Mouse (Mus musculus) megakaryocyte, embryonic 14.5 days (primary cell): ENCODE measurements around the gene Aurkb.

Experiments
- FLI1 ChIP-seq: IDR thresholded peaks from 2 replicates; pipeline ENCODE4 v1.6.1; 2012; ENCODE audit warnings: low read length, inconsistent platforms, mixed read lengths
- GATA1 ChIP-seq: IDR thresholded peaks from 3 replicates; pipeline ENCODE4 v1.6.1; 2012; ENCODE audit warnings: mixed read lengths, low read length, inconsistent platforms, borderline replicate concordance

DNA sequence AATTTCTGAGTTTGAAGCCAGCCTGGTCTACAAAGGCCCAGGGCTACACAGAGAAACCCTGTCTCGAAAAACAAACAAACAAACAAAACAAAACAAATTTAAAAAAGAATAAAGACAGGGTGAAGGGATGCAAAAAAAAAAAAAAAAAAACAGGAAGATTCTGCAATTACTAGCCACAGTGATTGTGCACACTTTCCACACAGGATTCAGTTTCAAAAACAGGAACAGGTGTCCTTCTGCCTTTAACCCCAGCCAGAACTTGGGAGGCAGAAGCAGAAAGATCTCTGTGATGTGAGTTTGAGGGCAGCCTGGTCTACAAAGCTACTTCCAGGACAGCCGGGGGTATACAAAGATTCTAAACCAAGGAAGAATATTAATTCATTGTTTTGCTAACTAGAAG lies 12.8 kb downstream of the Aurkb start:
- TF ChIP-seq GATA1 (no peak), FLI1 (no peak)
